Mouse (Mus musculus): ENCODE data around the gene Gtf2ird1. TPM values are rescaled to one million over a fixed set of nuclear protein-coding genes. Genes with fewer than 3 reads are reported as not detected.

The Gtf2ird1 gene
- polyA plus RNA-seq, 1 experiment from 2014 or later: 84.4 TPM

GRCm38 (mm10) chr5:134312691-134313450 lies 143.6 kb downstream of the Gtf2ird1 start:
- Histone ChIP-seq H3K4me2 (replicated peaks) (peak overlapping the region; percentile 65), H3K4me1 (replicated peaks) (peaks cover 21% of the 10 kb centered on the region; the same call in 1 of the 2 replicates), H3K27ac (peak overlapping the region; percentile 95), H3K9me3 (no peaks in the 10 kb centered on the region), H3K27me3 (replicated peaks) (no peaks in the 10 kb centered on the region), H3K36me3 (peaks cover 12% of the 10 kb centered on the region; the same call in 1 of the 2 replicates), H3K9ac (peak overlapping the region; percentile 83), H3K4me3 (replicated peaks) (peak overlapping the region; percentile 64)
- ATAC-seq: no peak
- 5% methylated on average over 19 of the region's 19 CpGs for WGBS

GRCm38 (mm10) chr5:134311894-134312411 lies 144.6 kb downstream of the Gtf2ird1 start:
- no peak overlapping the region for H3K9ac ChIP-seq
- no peak overlapping the region for H3K27ac ChIP-seq
- peak overlapping the region; percentile 64 for H3K4me3 ChIP-seq (replicated peaks)

GRCm38 (mm10) chr5:134310201-134310600 lies 146.3 kb downstream of the Gtf2ird1 start:
- H3K9me3 ChIP-seq: no peaks in the 10 kb centered on the region
- peaks cover 21% of the 10 kb centered on the region; the same call in 1 of the 2 replicates for H3K36me3 ChIP-seq
- no peak overlapping the region for H3K9ac ChIP-seq
- peaks cover 24% of the 10 kb centered on the region; the same call in 1 of the 2 replicates for H3K4me1 ChIP-seq (replicated peaks)
- H3K4me3 ChIP-seq (replicated peaks): no peak overlapping the region
- no peak for ATAC-seq
- H3K27ac ChIP-seq: no peak overlapping the region
- H3K4me2 ChIP-seq (replicated peaks): no peak overlapping the region
- WGBS: 94% methylated on average over 9 of the region's 9 CpGs
- H3K27me3 ChIP-seq (replicated peaks): no peaks in the 10 kb centered on the region

More at GRCm38 (mm10) chr5:134311894-134312411, 144.6 kb downstream of the Gtf2ird1 start:
- H3K4me2 ChIP-seq (replicated peaks): peak overlapping the region; percentile 65
- no peaks in the 10 kb centered on the region for H3K27me3 ChIP-seq (replicated peaks)
- H3K9me3 ChIP-seq: no peaks in the 10 kb centered on the region
- 63% methylated on average over 6 of the region's 6 CpGs for WGBS
- ATAC-seq: no peak
- H3K4me1 ChIP-seq (replicated peaks): peaks cover 26% of the 10 kb centered on the region; the same call in 1 of the 2 replicates
- peaks cover 17% of the 10 kb centered on the region; the same call in 1 of the 2 replicates for H3K36me3 ChIP-seq

GRCm38 (mm10) chr5:134309345-134309744 lies 147.2 kb downstream of the Gtf2ird1 start:
- no peak overlapping the region for H3K4me2 ChIP-seq (replicated peaks)
- peaks cover 24% of the 10 kb centered on the region; the same call in 1 of the 2 replicates for H3K4me1 ChIP-seq (replicated peaks)
- H3K36me3 ChIP-seq: peaks cover 21% of the 10 kb centered on the region; the same call in 1 of the 2 replicates
- H3K9ac ChIP-seq: no peak overlapping the region
- 100% methylated on average over 1 of the region's 1 CpGs for WGBS
- no peaks in the 10 kb centered on the region for H3K9me3 ChIP-seq
- H3K27ac ChIP-seq: no peak overlapping the region
- no peak for ATAC-seq
- H3K27me3 ChIP-seq (replicated peaks): no peaks in the 10 kb centered on the region
- H3K4me3 ChIP-seq (replicated peaks): no peak overlapping the region

Other genes starting within 250 kb of the Gtf2ird1 start
- gene Ncf1, start 227.1 kb downstream of the Gtf2ird1 start, polyA plus RNA-seq (2015; fragmentation: Nextera tagmentation; extraction: Ambion mirVana): 4.2 and 6.0 TPM in 2 replicates
- 125 and 137 TPM in 2 replicates for gene Gtf2i, start 142.0 kb downstream of the Gtf2ird1 start, polyA plus RNA-seq (2015; fragmentation: Nextera tagmentation; extraction: Ambion mirVana)
- gene Clip2, start 95.7 kb upstream of the Gtf2ird1 start, polyA plus RNA-seq (2015; fragmentation: Nextera tagmentation; extraction: Ambion mirVana): 3.6 and 3.9 TPM in 2 replicates
- 0.06 and 0.10 TPM in 2 replicates for gene Syna, start 103.5 kb upstream of the Gtf2ird1 start, polyA plus RNA-seq (2015; fragmentation: Nextera tagmentation; extraction: Ambion mirVana)
- gene Rfc2, start 124.7 kb upstream of the Gtf2ird1 start, polyA plus RNA-seq (2015; fragmentation: Nextera tagmentation; extraction: Ambion mirVana): 245 and 247 TPM in 2 replicates
- gene Lat2, start 158.3 kb upstream of the Gtf2ird1 start, polyA plus RNA-seq (2015; fragmentation: Nextera tagmentation; extraction: Ambion mirVana): 2.0 and 2.8 TPM in 2 replicates
- 382 and 397 TPM in 2 replicates for gene Eif4h, start 182.8 kb upstream of the Gtf2ird1 start, polyA plus RNA-seq (2015; fragmentation: Nextera tagmentation; extraction: Ambion mirVana)
- gene Limk1, start 231.9 kb upstream of the Gtf2ird1 start, polyA plus RNA-seq (2015; fragmentation: Nextera tagmentation; extraction: Ambion mirVana): 3.7 and 4.1 TPM in 2 replicates

All from intestine, embryonic 15.5 days (tissue).